Mouse (Mus musculus) intestine, embryonic 15.5 days (tissue): Measurements from ENCODE around the gene Lifr. TPM values are rescaled to one million over a fixed set of nuclear protein-coding genes. Genes with fewer than 3 reads are reported as not detected.

Source experiments
- ATAC-seq: fragments of 200-750 bp; cut with Nextera tagmentation; 2 replicates; pipeline ENCODE4 v1.8.0; 2017; ENCODE audit warnings: moderate TSS enrichment, moderate library complexity
- H3K27ac ChIP-seq: fragments of 300-500 bp; sonication (generic); 2 replicates; pipeline ENCODE4 v1.5.1; 2015; ENCODE audit warnings: mild to moderate bottlenecking, inconsistent platforms
- H3K27me3 ChIP-seq: fragments of 300-500 bp; sonication (generic); replicated peaks from 2 replicates; pipeline ENCODE4 v1.6.1; 2015; ENCODE audit warnings: inconsistent platforms
- H3K36me3 ChIP-seq: fragments of 300-500 bp; sonication (generic); 2 replicates; pipeline ENCODE4 v1.6.1; 2015; ENCODE audit warnings: inconsistent platforms
- H3K4me1 ChIP-seq: fragments of 300-500 bp; sonication (generic); replicated peaks from 2 replicates; pipeline ENCODE4 v1.6.1; 2015; ENCODE audit warnings: inconsistent platforms
- H3K4me2 ChIP-seq: fragments of 300-500 bp; sonication (generic); replicated peaks from 2 replicates; pipeline ENCODE4 v1.6.1; 2015; ENCODE audit warnings: mild to moderate bottlenecking, inconsistent platforms
- H3K4me3 ChIP-seq: fragments of 300-500 bp; sonication (generic); replicated peaks from 2 replicates; pipeline ENCODE4 v1.5.1; 2015; ENCODE audit warnings: inconsistent platforms
- H3K9ac ChIP-seq: fragments of 300-500 bp; sonication (generic); 2 replicates; pipeline ENCODE4 v1.6.1; 2015; ENCODE audit warnings: inconsistent platforms
- H3K9me3 ChIP-seq: fragments of 300-500 bp; sonication (generic); 2 replicates; pipeline ENCODE4 v1.6.1; 2016; ENCODE audit warnings: inconsistent platforms
- WGBS: fragments of 180-500 bp; shearing (Covaris S2); methylation state at CpG from one replicate; pipeline ENCODE4 v1.1.7; 2015; 5-methylcytosine and 5-hydroxymethylcytosine counted together
- polyA plus RNA-seq: library from polyadenylated mRNA; unstranded; fragments of >200 nt; fragmentation: Nextera tagmentation; extraction: Ambion mirVana; gene quantifications from 2 replicates; pipeline ENCODE4 v1.2.1, GENCODE M21; 2015

The Lifr gene
- 16.4 and 17.4 TPM in 2 replicates for polyA plus RNA-seq

DNA sequence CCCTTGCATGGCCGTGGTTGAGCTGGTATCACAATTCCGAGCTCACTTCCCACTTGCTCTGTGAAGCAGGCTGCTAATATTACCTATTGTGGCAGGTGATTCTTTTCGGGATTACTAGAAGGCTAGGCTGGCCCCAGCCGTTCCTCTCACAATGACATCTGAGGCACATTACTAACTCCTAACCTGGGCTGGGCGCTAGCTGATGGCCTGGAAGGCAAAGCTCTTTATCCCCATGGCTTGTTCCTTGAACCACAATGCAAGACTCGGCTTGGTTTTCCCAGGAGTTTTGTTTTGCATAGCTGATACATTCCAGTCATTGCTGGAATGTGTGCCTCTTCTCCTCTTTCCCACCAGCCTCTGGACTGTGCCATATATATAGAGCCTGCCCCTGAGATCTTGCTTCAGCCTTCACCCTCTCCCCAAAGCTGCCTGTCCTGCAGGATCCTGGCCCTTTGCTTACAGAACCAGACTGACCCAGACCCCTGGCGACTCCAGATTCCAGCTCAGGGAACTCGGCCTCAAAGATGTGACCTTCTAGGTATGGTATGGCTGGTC lies at the start of gene Lifr:
TSS of gene Lifr (plus strand) at position 404 of the 555 bp plus-strand sequence.
- H3K27me3 ChIP-seq = no peaks in the 10 kb centered on the region
- H3K4me1 ChIP-seq = peaks cover 2% of the 10 kb centered on the region; the same call in 1 of the 2 replicates
- H3K9ac ChIP-seq = no peak within 1 kb of the TSS
- WGBS = 76% methylated on average over 8 of the region's 8 CpGs
- H3K27ac ChIP-seq = no peak within 1 kb of the TSS
- no peaks in the 10 kb centered on the region for H3K9me3 ChIP-seq
- H3K4me3 ChIP-seq = no peak within 1 kb of the TSS
- H3K4me2 ChIP-seq = no peak within 1 kb of the TSS
- no peaks in the 10 kb centered on the region for H3K36me3 ChIP-seq
- ATAC-seq = no peak

DNA sequence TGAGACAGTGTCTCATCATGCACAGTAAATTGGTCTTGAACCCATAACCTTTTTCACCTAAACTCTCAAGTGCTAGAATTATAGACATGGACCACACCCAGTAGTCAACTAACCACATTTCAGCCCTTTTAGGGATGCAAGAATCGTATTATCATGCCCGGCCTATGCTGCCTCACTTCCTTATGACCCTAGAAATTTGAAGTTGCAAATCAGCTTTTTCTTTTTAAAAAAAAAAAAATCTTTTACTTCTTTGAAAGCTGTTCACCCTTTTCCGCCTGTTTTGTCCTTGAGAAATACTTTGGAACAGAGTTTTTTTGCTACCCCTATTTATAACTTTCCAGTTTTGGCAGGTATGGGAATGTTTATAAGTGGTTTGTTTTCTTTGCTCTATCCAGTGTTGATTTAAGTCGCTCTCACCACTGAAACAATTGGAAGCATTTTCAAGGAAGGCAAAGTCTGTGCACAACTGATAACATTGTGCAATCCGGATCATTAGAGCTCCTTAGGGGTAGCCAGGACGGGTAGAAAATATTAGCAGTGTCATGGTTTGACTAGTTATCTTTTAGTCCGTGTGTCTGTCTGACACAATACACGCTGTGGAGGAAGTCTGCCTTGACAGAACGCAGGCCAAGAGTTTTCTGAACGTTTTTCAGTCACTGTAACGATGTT lies 46.2 kb upstream of the Lifr start:
- peak; percentile 17; the same call in 1 of the 2 replicates for ATAC-seq
- Histone ChIP-seq H3K27ac (no peak overlapping the region), H3K4me3 (no peak overlapping the region), H3K4me1 (peaks cover 4% of the 10 kb centered on the region; the same call in 1 of the 2 replicates), H3K27me3 (no peaks in the 10 kb centered on the region), H3K9ac (no peak overlapping the region), H3K36me3 (no peaks in the 10 kb centered on the region), H3K4me2 (no peak overlapping the region), H3K9me3 (no peaks in the 10 kb centered on the region)
- 41% methylated on average over 11 of the region's 11 CpGs for WGBS

DNA sequence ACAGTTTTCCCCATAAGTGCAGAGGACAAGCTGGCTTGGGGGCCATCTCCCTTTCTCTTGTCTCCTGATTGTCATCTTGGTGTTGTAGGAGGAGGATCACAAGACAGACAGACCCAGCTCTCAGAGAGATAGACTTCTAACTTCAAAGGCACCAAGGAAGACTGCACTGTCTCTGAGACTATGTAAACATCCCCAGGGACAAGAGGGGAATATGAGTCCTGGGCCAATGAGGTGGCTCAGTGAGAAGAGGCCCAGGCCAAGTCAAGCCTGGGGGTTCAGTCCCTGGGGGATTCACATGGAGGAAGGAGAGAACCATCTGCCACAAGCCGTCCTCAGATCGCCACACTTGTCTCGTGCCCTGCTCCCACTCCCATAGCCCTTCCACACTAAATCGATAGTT lies 45.4 kb upstream of the Lifr start:
- no peaks in the 10 kb centered on the region for H3K36me3 ChIP-seq
- H3K4me1 ChIP-seq = peaks cover 4% of the 10 kb centered on the region; the same call in 1 of the 2 replicates
- no peak overlapping the region for H3K4me2 ChIP-seq
- WGBS = 78% methylated on average over 4 of the region's 4 CpGs
- H3K9me3 ChIP-seq = no peaks in the 10 kb centered on the region
- ATAC-seq = no peak
- H3K27ac ChIP-seq = no peak overlapping the region
- H3K4me3 ChIP-seq = no peak overlapping the region
- H3K9ac ChIP-seq = no peak overlapping the region
- no peaks in the 10 kb centered on the region for H3K27me3 ChIP-seq

DNA sequence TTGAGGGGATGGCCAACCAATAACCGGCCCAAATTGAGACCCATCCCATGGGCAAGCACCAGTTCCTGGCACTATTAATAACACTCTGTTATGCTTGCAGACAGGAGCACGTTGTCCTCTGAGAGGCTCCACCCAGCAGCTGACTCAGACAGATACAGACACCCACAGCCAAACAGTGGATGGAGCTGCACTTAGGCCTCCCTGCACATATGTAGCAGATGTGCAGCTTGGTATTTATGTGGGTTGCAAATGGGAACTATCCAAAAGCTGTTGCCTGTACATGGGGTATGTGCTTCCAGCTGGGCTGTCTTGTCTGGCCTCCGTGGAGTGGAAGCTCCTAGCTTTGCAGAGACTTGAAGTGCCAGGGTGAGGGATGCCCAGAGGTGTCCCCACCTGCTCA lies 42.5 kb upstream of the Lifr start:
- 61% methylated on average over 3 of the region's 3 CpGs for WGBS
- ATAC-seq = no peak
- no peak overlapping the region for H3K27ac ChIP-seq
- H3K4me3 ChIP-seq = no peak overlapping the region
- no peak overlapping the region for H3K9ac ChIP-seq
- H3K36me3 ChIP-seq = no peaks in the 10 kb centered on the region
- no peak overlapping the region for H3K4me2 ChIP-seq
- H3K27me3 ChIP-seq = no peaks in the 10 kb centered on the region
- H3K4me1 ChIP-seq = peaks cover 4% of the 10 kb centered on the region; the same call in 1 of the 2 replicates
- no peaks in the 10 kb centered on the region for H3K9me3 ChIP-seq

DNA sequence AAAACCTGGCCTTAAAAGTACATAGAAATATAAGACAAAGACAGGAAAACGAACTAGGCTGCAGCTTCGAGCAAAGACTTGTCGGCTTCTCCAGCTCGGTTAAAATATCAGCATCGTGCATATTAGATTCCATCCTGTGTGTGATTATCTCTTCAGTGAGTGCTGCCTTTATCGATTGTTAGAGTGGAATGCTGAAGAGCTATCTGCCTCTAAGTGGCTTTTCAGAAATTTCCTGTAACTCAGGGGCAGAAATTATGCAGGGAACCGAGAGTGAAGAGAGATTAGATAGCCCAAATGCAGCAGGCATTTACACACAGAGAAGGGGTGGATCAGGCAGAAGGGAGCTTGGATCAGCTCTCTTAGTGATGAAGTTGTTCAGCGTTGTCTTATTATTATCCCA lies 41.5 kb upstream of the Lifr start:
- no peaks in the 10 kb centered on the region for H3K36me3 ChIP-seq
- 62% methylated on average over 8 of the region's 8 CpGs for WGBS
- H3K4me3 ChIP-seq = no peak overlapping the region
- H3K9ac ChIP-seq = no peak overlapping the region
- no peak for ATAC-seq
- H3K9me3 ChIP-seq = no peaks in the 10 kb centered on the region
- no peaks in the 10 kb centered on the region for H3K27me3 ChIP-seq
- H3K4me2 ChIP-seq = no peak overlapping the region
- peaks cover 4% of the 10 kb centered on the region; the same call in 1 of the 2 replicates for H3K4me1 ChIP-seq
- H3K27ac ChIP-seq = no peak overlapping the region

DNA sequence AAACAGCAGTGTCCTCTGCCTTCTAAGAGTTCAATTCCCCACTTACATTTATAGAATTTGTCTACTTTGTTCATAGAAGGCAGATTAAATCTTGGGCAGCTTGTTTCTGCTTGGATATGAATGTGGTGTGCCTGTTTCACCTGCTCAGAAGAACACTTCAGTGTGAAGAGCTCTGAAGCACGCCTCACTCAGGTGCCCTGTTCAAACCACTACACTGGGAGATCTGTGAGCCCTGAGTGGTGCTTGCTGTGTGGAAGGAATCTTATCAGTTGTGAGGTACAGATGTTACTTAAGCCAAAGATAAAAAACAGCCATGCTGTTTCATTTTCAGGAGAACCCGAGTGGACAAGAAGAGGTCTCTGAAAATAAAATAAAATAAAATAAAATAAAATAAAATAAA lies 38.7 kb upstream of the Lifr start:
- Histone ChIP-seq H3K27ac (no peak overlapping the region), H3K9ac (no peak overlapping the region), H3K4me3 (no peak overlapping the region), H3K4me2 (no peak overlapping the region), H3K36me3 (no peaks in the 10 kb centered on the region), H3K27me3 (no peaks in the 10 kb centered on the region), H3K9me3 (no peaks in the 10 kb centered on the region), H3K4me1 (no peaks in the 10 kb centered on the region)
- no peak for ATAC-seq
- WGBS = 74% methylated on average over 2 of the region's 2 CpGs

DNA sequence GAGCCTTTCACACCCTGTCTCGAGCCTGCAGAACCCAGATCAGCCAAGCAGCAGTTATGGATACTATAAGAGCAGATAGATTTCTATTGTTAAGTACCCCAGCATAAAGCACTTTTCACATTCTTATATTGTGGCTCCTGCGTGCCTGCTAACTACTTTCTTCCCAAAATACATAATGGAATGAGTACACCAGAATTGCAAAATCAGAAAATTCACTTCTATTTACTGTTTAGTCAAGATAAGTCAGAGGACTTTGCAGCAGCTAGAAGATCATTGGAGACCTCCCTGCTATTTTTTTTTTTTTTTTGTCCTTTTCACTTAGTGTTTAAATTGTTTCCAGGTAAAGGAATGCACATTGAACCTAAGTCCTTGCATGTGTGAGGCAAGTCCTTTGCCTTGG lies 38.3 kb upstream of the Lifr start:
- 83% methylated on average over 2 of the region's 2 CpGs for WGBS
- H3K36me3 ChIP-seq = no peaks in the 10 kb centered on the region
- no peak overlapping the region for H3K27ac ChIP-seq
- H3K4me2 ChIP-seq = no peak overlapping the region
- no peak overlapping the region for H3K9ac ChIP-seq
- ATAC-seq = no peak
- no peaks in the 10 kb centered on the region for H3K9me3 ChIP-seq
- H3K27me3 ChIP-seq = no peaks in the 10 kb centered on the region
- no peaks in the 10 kb centered on the region for H3K4me1 ChIP-seq
- H3K4me3 ChIP-seq = no peak overlapping the region

DNA sequence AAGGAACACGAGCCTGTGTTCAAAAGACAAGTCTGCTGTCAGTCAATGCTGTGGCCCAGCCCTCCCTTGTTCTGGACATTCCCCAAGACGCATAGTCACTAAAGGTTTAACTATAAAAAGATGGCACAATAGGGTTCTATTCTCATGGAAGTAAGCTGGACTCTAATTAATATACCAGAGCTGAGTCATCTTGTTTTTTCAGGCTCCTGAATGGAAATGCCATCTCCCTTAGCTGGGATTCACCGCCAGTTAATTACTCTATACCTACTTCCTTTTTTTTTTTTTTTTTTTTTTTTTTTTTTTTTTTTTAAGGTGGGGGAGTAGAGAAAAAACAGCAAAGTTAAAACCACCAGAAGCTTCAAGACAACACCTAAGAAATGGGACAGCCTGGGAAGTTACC lies 33.6 kb upstream of the Lifr start:
- Histone ChIP-seq H3K9me3 (no peaks in the 10 kb centered on the region), H3K27me3 (no peaks in the 10 kb centered on the region), H3K27ac (no peak overlapping the region), H3K4me1 (no peaks in the 10 kb centered on the region), H3K9ac (no peak overlapping the region), H3K4me3 (no peak overlapping the region), H3K4me2 (no peak overlapping the region), H3K36me3 (no peaks in the 10 kb centered on the region)
- WGBS = 68% methylated on average over 3 of the region's 3 CpGs
- ATAC-seq = no peak

DNA sequence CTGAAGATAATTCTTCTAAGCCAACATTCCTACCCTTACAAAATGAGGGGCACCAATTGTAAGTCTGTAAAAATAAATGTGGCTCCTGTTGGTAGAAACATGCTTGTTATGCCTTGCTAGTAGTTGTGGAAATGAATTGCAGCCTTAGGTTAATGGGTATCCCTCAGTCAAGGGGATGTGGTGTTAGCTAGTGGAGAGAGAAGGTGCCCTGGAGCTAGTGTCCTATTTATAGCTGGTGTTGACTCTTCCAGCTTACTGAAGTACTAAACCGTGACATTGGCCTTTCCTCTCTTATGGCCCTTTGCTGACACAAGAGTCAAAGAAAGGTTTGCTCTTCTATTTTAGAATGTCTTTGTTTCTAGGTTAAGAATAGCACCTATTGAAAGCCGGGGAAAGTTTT lies 29.9 kb upstream of the Lifr start:
- Histone ChIP-seq H3K27ac (no peak overlapping the region), H3K4me1 (no peaks in the 10 kb centered on the region), H3K27me3 (no peaks in the 10 kb centered on the region), H3K36me3 (no peaks in the 10 kb centered on the region), H3K4me2 (no peak overlapping the region), H3K9me3 (no peaks in the 10 kb centered on the region), H3K4me3 (no peak overlapping the region), H3K9ac (no peak overlapping the region)
- ATAC-seq = no peak
- 69% methylated on average over 2 of the region's 2 CpGs for WGBS

DNA sequence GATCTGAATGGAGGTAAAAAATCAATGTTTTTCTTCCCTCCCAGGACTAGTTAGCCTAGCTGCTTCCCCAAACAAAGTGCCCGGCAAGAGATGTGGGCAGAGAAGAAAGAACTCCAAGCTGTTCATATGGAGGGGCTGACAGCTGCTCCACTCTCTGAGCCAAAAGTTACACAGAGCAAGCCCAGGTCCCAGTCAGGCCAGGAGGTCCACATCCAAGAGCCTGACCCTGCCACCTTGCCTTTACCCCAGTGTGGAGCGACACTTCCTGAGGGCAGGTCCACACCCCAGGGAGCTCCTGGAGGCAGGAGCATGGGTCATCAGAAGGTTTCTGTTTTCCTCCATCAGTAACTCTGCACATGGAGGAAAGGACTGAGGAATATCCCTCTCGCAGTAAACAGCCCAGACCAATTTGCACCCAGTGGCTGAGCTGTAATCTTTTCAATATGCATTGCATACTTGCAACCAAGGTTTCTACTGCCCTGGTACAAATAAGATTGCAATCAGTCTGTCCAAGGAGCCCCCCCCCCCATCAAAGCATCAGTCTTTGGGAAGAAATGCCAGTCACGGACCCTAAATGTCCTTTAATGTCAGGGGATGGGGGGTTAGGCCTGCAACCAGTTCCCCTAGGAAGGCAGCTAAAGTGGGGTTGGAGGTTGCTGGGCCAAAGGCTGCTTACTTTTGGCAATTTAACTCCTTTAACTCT lies 28.3 kb upstream of the Lifr start:
- WGBS = 72% methylated on average over 4 of the region's 4 CpGs
- H3K27me3 ChIP-seq = no peaks in the 10 kb centered on the region

DNA sequence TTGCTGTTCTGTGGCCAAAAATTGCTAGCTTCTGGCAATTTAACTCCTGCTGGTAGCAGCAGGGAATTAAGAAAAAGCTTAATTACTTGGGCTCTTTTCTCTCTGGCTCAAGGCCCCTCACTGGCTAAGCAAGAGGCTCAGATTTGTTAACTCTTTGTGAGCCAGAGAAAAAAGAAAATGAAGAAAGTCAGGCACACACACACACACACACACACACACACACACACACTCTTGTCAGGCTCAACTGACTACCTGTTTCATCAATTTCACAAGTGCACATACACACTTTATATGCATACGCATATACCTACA lies 27.8 kb upstream of the Lifr start:
- no peak overlapping the region for H3K4me3 ChIP-seq
- 94% methylated on average over 1 of the region's 1 CpGs for WGBS
- no peaks in the 10 kb centered on the region for H3K36me3 ChIP-seq
- no peak overlapping the region for H3K4me2 ChIP-seq
- ATAC-seq = no peak
- no peak overlapping the region for H3K9ac ChIP-seq
- no peak overlapping the region for H3K27ac ChIP-seq
- no peaks in the 10 kb centered on the region for H3K4me1 ChIP-seq
- H3K9me3 ChIP-seq = no peaks in the 10 kb centered on the region
- H3K27me3 ChIP-seq = no peaks in the 10 kb centered on the region

More for the DNA sequence above, 28.3 kb upstream of the Lifr start:
- H3K27ac ChIP-seq = no peak overlapping the region
- H3K9ac ChIP-seq = no peak overlapping the region
- no peaks in the 10 kb centered on the region for H3K36me3 ChIP-seq
- ATAC-seq = no peak
- no peaks in the 10 kb centered on the region for H3K9me3 ChIP-seq
- H3K4me1 ChIP-seq = no peaks in the 10 kb centered on the region
- no peak overlapping the region for H3K4me3 ChIP-seq
- no peak overlapping the region for H3K4me2 ChIP-seq

DNA sequence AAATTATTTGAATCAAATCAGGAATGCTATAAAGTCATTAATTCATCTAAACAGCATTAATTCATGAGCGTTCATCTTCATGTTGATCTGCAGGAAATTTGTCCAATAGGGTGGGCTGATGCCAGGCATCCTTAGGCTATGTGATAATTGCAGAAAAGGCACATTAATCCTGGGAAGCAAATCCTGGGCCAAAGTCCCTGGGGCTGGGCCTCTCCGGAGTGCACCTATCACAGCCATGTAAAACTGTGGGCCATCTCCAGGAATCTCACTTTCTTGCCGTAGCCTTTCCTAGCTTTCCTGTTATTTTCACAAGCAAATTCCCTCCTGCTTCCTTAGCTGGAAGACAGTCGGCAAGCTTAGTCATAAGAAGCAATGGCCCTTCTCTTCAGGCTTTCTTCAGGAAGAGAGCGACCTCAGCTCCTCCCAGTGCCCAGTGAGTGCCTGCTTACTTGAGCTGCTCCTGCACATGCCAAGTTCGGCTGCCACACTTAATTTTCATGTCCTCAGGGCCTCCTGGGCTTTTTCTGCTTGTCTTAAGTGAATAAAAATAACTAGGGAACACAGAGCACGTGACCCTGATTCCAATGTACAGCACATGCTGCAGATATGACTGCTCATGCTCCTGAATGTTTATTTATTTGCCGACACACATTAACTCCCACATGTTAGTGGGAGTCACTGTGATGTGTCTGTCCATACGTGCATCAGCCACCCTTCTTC lies 26.7 kb upstream of the Lifr start:
- Histone ChIP-seq H3K4me3 (no peak overlapping the region), H3K4me1 (no peaks in the 10 kb centered on the region), H3K27me3 (no peaks in the 10 kb centered on the region), H3K27ac (no peak overlapping the region), H3K4me2 (no peak overlapping the region), H3K9ac (no peak overlapping the region), H3K36me3 (no peaks in the 10 kb centered on the region), H3K9me3 (no peaks in the 10 kb centered on the region)
- 73% methylated on average over 9 of the region's 9 CpGs for whole genome bisulfite sequencing
- no peak for ATAC-seq
